Mouse (Mus musculus) retina, postnatal 7 days (tissue): ENCODE data around the gene Kcnrg.

Experiments
- DNase-seq: peaks from one replicate; pipeline ENCODE4 v3.0.0-alpha.2; 2012; ENCODE audit warnings: low read depth, low spot score

The Kcnrg gene

DNA sequence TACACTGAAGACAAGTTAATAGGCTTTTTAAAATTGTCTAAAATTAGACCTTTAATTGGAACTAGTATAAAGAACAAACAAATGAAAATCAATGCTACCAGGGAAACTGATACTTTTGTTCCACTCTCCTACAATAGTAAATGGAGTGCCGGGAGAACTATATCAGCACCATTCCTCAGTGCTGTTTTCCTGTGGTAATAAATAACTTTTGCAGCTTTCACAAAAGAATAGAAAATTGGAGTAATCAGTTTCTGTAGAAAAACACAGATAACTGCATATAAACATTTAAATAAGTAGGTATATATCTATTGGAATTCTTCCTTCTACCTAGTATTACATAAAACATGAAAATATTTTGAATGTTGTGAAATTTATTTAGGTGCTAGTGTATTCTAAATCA lies 38.3 kb downstream of the Kcnrg start:
- DNase-seq = no peak

DNA sequence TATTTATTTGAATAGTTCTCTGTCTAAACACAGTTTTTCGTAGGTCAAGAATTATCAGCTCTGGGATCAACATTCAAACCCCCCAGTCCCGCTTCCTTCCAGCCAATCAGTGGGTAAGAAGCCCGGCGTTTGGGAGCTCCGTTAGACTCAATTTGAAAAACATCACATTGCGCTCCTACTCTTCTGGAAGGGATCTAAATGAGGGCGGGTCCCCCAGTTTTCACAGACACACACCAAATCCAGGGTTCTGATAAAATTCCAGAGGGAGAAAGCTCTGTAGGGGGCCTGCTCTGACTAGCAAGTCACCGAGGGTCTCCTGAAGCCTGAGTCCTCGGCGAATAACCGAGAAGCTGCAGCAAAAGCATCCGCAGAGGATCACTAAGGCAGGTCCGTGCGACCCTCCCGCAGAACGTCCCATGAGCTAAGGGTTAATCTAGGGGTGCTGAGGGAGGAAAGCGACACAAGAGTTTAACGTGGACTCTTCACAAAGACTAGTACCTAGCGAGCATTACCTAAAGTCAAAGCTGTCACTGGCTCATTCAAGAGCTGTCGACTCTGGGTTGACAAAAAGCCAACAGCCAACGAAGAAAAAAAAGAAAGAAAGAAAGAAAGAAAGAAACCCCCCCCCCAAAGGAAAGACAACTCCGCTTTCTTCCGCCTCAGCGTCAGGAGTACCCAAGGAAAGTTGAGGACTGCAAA lies 40.1 kb downstream of the Kcnrg start:
- peak; percentile 16 for DNase-seq

- peak; percentile 25 for DNase-seq
These were observed 40.8 kb downstream of the Kcnrg start for GRCm38 (mm10) chr14:61647881-61648684.

DNA sequence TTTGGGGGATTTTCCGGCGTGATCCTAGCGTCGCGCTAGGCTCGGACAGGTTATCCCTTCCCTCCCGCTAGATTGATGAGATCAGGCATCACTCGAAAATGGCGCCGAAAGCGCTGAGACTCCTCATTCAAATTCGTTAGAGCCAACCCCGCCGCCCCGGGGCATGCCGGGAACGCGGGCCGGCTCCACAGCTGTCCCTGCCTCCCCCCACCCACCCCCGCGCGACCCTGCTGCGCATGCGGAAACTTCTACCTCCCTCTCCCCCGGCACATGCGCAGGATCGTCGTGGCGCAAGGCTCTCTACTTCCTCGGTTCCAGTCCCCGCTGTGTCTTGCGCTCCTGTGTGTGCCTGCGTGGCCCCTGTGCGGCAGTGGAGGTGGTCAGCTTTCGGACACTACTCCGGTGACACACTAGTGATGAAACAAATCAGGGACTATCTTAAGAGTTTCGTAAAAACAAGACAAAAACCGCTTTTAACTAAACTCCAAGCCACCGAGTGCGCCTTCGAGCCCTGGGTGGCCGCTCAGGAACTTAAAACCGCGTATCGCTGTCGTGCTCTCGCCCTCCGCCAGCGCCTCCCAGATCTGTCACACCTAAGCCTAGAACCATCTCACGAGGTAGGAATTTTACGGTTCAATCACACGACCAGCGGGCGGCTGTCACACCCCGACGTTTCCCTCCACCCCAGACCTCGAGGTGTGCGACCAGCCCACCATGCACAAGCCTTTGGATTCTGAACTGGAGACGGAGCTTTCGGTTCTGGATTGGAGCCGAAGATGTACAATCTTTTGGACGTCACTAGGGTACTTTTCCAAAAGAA lies 41.6 kb downstream of the Kcnrg start:
- DNase-seq = peak; percentile 97

- DNase-seq = peak; percentile 17
These were observed 43.2 kb downstream of the Kcnrg start for GRCm38 (mm10) chr14:61650291-61650960.

DNA sequence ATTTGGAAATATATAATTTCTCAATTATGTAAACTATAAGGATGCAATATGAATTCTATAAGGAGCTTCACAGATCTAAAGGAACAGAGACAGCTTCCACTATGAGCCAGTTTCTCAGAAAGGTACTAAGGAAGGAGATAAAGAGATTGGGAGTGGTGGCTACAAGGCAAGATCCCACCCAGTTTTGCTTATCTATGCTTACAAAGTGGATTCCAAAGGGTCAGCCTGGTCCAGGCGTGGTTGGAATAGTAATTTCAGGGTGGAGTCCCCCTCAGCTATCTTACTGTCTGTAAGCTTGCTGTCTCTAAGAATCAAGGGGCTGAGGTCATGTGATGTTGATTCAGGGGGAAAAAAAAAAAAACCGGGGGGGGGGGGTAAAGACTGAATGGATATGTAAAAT lies 49.2 kb downstream of the Kcnrg start:
- no peak for DNase-seq

DNA sequence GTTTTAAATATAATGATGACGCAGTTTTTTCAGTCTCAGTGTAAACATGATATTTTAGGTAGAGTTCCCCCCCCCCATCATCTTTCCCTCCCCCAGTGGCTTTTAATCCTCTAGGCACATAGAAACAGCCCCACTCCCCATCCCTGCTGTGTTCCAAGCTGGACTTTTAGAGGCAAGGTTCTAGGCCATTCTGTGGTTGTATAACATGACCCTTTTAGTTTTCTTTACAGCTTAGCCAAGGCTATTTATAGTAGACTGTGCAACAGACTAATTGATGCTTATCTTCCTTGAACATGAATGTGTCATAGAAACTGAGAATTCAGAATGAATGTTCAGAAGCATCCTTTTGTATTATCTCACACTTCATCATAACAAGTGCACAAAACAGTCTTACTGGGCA lies 54.2 kb downstream of the Kcnrg start:
- no peak for DNase-seq

DNA sequence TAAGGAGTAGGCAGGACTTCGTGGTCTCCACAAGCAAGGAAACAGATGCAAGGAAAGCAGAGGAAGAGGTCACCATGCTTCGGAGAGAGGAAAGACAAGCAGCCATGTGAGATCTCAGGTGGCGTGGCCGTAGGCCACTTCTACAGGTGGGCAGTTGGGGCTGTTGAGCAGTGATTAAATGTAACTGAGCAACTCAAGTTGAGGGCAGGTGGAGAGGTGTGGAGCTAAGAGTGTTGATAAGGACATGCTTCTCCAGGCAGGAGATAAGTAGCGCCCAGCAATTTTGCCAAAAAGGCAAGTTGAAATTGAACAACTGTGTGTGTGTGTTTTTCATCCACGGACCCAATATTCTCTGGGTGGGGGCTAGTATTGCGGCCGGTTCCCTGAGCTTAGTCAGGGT lies 55.0 kb downstream of the Kcnrg start:
- DNase-seq = no peak
